Mouse (Mus musculus): ENCODE measurements at regions not wholly inside any gene's neighbourhood (a gene's known extent, or its start where the extent isn't known, plus 50 kb on each side); places are given as distances from the start of the nearest gene placed in this dataset.

DNA sequence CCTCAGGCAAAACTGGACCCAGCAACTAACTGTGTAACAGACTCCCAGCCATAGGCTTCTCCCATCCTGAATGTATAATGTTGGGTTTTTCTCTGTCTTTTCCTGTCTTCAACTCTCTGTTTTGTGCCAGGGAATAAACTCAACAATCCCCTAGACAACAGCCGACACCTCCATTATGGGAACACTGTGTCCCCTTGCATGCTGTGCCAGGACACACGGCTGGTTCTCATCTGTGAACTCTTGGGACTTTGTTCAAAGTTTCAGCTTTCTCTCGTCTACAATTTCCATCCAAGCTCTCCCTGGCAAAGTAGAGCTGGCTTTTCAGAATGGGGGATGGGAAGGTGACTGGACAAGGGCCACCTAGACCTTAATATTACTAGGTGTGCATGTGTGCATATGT lies 56.1 kb upstream of the Kcng1 start:
- no peak for DNase-seq

- no peak for DNase-seq
These were observed 54.3 kb upstream of the Kcng1 start for GRCm38 (mm10) chr2:168335739-168336385.

DNA sequence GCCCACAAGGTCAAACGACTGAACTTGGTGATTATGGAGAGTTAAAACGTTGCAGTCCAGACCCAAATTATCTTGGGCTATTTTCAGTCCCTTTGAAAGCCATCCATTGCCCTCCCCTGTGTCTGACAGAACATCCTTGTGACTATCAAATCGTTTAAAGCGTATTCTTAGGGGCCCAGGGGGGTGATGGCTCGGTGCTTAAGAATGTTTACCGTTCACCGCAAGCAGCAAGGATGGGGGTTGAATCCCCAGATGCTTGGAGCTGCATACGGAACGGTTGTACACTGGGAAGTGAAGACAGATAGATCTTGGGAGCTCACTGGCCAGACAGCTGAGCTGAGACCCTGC lies 52.7 kb upstream of the Kcng1 start:
- DNase-seq = no peak

DNA sequence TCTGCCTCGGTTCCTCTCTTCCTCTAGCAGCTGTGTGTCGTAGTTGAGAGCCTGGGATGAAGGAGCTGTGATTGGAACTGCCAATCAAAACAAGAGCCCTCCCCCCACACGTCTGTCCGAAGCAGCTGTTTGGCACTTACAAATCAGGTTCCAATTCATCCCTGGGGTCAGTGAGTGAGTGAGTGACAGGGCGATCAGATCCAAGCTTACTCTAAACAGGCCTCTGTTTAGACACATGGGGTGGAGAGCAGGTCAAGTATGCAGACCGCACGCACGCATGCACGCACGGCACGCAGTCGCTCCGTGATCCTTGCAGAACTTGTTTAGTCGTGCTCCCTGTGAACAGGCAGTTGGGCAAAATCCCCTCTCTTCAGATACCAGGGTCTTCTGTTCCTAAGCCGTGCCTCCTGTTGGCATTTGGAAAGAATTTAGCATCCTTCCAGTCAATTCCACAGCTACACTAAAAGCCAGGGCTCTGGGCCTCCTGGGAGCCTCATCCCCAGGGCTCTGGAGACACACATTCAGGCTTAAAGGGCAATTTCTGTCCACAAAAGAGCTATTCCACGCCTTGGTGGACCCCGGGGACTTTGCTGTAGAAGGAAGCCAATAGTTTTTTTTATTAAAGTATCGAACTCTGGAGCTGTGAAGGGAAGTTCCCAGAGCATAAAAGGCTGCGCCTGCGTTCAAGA lies 52.2 kb upstream of the Kcng1 start:
- DNase-seq = no peak

- no peak for DNase-seq
These were observed 51.4 kb upstream of the Kcng1 start for GRCm38 (mm10) chr2:168332972-168333371.

All from cerebellum, postnatal 25 days (tissue).